Comparison of ENCODE assay signal across 19 mouse cellular contexts in the genomic region with DNA sequence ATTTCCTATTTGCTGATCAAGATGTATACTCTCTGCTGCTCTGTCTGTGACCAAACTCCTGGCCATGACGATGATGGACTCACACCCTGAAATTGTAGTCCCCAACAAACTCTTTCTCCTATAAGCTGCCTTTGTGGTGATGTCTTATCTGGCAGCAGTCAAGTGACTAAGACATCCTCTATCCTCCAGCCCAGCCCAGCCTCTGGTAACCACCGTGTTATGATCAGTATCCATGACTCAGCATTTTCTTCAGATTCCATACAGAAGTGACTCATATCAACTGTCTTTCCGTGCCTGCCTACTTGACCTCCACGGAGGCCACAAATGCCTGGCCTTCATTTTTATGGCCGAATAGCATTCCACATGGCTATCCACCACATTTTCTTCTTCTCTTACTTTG.
"Had no signal": no experiment of that assay in that cellular context is flagged by ENCODE, and none has a peak within 500 bp of the region (broad histone marks: within the 10 kb centered on the region; RNA-seq: fewer than 3 reads in every experiment).

No protein-coding gene starts in this region.

- H3K27me3 ChIP-seq: kidney, embryonic 15.5 days; limb, embryonic 12.5 days; limb, embryonic 15.5 days; midbrain, embryonic 15.5 days; neural tube, embryonic 13.5 days had no signal

- ATAC-seq: liver, postnatal 0 days; lung, postnatal 0 days; midbrain, embryonic 15.5 days had no signal

- H3K9ac ChIP-seq: kidney, embryonic 15.5 days; limb, embryonic 12.5 days; limb, embryonic 15.5 days; liver, embryonic 14.5 days; liver, postnatal 0 days; lung, embryonic 14.5 days; midbrain, embryonic 12.5 days; midbrain, embryonic 15.5 days; neural tube, embryonic 13.5 days had no signal

- H3K9me3 ChIP-seq: kidney, embryonic 15.5 days; limb, embryonic 15.5 days; midbrain, embryonic 15.5 days had no signal

- H3K4me3 ChIP-seq: kidney, embryonic 15.5 days; limb, embryonic 12.5 days; limb, embryonic 15.5 days; midbrain, embryonic 12.5 days; midbrain, embryonic 15.5 days; myocyte; neural tube, embryonic 13.5 days had no signal

- H3K36me3 ChIP-seq: kidney, embryonic 15.5 days; limb, embryonic 12.5 days; limb, embryonic 15.5 days; midbrain, embryonic 12.5 days; midbrain, embryonic 15.5 days; neural tube, embryonic 13.5 days had no signal

- H3K4me1 ChIP-seq: kidney, embryonic 15.5 days; limb, embryonic 12.5 days; limb, embryonic 15.5 days had no signal

- H3K4me2 ChIP-seq: kidney, embryonic 15.5 days; limb, embryonic 12.5 days; limb, embryonic 15.5 days; liver, embryonic 11.5 days; lung, embryonic 14.5 days; midbrain, embryonic 12.5 days; midbrain, embryonic 15.5 days; neural tube, embryonic 13.5 days had no signal

- H3K27ac ChIP-seq: kidney, embryonic 15.5 days; limb, embryonic 12.5 days; limb, embryonic 15.5 days; liver, embryonic 14.5 days; midbrain, embryonic 12.5 days; midbrain, embryonic 15.5 days; neural tube, embryonic 13.5 days had no signal

- DNase-seq: kidney, adult 2 months; kidney, postnatal 10 days; kidney, postnatal 4 days; left cerebral cortex, postnatal 4 days; liver, postnatal 0 days; lung, embryonic 14.5 days; lung, postnatal 4 days; thymus, adult 18-20 months; thymus, postnatal 36 days had no signal
